Mouse (Mus musculus): Measurements from ENCODE around the gene Palm.

DNA sequence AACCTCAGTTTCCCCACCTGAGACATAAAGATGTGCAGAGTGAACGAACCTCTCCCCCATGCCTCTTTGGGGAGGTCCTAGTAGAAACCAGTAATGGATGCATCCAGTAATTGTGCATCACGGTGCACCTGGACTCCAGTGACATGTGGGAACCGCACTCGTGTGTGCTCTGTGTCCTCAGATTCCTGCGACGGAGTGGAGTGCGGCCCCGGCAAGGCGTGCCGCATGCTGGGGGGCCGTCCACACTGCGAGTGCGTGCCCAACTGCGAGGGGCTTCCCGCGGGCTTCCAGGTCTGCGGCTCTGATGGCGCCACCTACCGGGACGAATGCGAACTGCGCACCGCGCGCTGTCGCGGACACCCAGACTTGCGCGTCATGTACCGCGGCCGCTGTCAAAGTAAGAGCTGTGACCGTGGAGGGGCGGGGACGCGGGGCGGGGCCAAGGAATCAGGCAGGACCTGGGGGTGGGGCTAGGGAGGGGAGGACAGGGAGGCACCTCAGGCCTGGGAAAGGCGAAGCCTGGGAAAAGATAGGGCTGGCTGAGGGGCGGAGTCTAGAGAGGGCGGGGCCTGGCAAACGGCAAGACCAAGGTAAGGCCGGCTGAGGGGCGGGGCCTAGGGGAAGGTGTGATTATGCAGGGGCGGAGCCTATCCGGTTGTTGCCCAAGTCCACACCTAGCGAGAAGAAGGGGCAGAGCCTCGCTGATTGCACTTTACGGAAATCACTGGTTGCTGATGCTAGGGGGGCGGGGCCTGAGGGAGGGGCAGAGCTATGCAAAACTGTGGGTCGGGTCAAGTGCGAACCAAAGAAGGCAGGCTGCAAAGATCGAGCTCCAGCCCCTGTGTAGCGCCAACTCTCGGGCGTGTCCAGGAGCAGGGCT is 13.3 kb upstream of the Palm start:
- TF ChIP-seq EP300 (IDR thresholded peaks at IDR 0.05; ENCODE audit: insufficient read depth, low read depth, low read length) (peak; percentile 26; the same call in 1 of the 2 replicates), CTCF (IDR thresholded peaks at IDR 0.05; ENCODE audit: low read depth, low read length) (peak; percentile 79), POLR2A (IDR thresholded peaks at IDR 0.05; ENCODE audit: insufficient read depth, low read length) (no peak)

All from ES-Bruce4 (cell line).